Mouse (Mus musculus) CH12.LX (cell line): Measurements from ENCODE around the gene Kidins220. TPM values are rescaled to one million over a fixed set of nuclear protein-coding genes. Genes with fewer than 3 reads are reported as not detected.

Experiments
- DNase-seq: peaks from one replicate; pipeline ENCODE4 v3.0.0-alpha.2; 2013; ENCODE audit errors: extremely low read depth
- H3K27ac ChIP-seq: 2 replicates; pipeline ENCODE4 v1.5.1; 2012; ENCODE audit warnings: low read depth, mild to moderate bottlenecking, control low read depth, moderate library complexity; ENCODE audit not compliant: insufficient read depth
- H3K27me3 ChIP-seq: replicated peaks from 2 replicates; pipeline ENCODE3; 2012; ENCODE audit warnings: inconsistent platforms
- H3K36me3 ChIP-seq, 2 experiments: replicated peaks in 1 of 2; 2 replicates each; pipeline versions ENCODE3 to v1.6.1; 2012; ENCODE audit warnings: inconsistent platforms in 1 of 2, low read length in 1 of 2, mild to moderate bottlenecking in 1 of 2, mixed read lengths in 1 of 2, moderate library complexity in 1 of 2; ENCODE audit not compliant: control insufficient read depth in 1 of 2, insufficient read depth in 1 of 2
- H3K4me1 ChIP-seq, 2 experiments: 2 replicates each; pipeline ENCODE4 v1.6.1; 2012; ENCODE audit warnings: inconsistent platforms in 1 of 2, moderate library complexity in 1 of 2; ENCODE audit not compliant: insufficient read depth in 2 of 2, control insufficient read depth in 1 of 2
- H3K4me2 ChIP-seq: 2 replicates; pipeline ENCODE4 v1.6.1; 2012; ENCODE audit warnings: low read depth, mild to moderate bottlenecking, control low read depth; ENCODE audit not compliant: poor library complexity, insufficient read depth, severe bottlenecking
- H3K4me3 ChIP-seq, 3 experiments: fragments of 150-350 bp in 1 of 3; sonication (generic) in 1 of 3; replicated peaks in 1 of 3; 2 replicates each; pipeline versions ENCODE3 to v1.5.1; 2011 to 2012; ENCODE audit warnings: low read depth in 2 of 3, low read length in 2 of 3, mild to moderate bottlenecking in 2 of 3, moderate library complexity in 2 of 3, control low read depth in 1 of 3, improper control_type of control experiment in 1 of 3, inconsistent platforms in 1 of 3, mixed read lengths in 1 of 3; ENCODE audit not compliant: poor library complexity in 1 of 3
- H3K79me2 ChIP-seq: replicated peaks from 2 replicates; pipeline ENCODE4 v1.6.1; 2012; ENCODE audit warnings: mild to moderate bottlenecking, moderate library complexity; ENCODE audit not compliant: control insufficient read depth, poor library complexity, insufficient read depth, severe bottlenecking; ENCODE audit errors: extremely low read depth
- H3K9ac ChIP-seq: 2 replicates; pipeline ENCODE4 v1.6.1; 2012; ENCODE audit warnings: low read depth, mild to moderate bottlenecking, control low read depth, moderate library complexity; ENCODE audit not compliant: insufficient read depth
- H3K9me3 ChIP-seq: replicated peaks from 2 replicates; pipeline ENCODE3; 2012; ENCODE audit warnings: low read length, inconsistent platforms, mixed read lengths
- GABPA ChIP-seq: IDR thresholded peaks from 2 replicates; pipeline ENCODE4 v1.6.1; 2012; ENCODE audit warnings: low read depth, low read length, improper control_type of control experiment, inconsistent platforms; ENCODE audit not compliant: insufficient replicate concordance
- JUN ChIP-seq: IDR thresholded peaks from 2 replicates; pipeline ENCODE4 v1.6.1; 2011; ENCODE audit warnings: low read depth, mild to moderate bottlenecking, low read length, improper control_type of control experiment, moderate library complexity; ENCODE audit not compliant: insufficient read depth
- MAFK ChIP-seq: IDR thresholded peaks from 2 replicates; pipeline ENCODE4 v1.6.1; 2011; ENCODE audit warnings: low read length, improper control_type of control experiment; ENCODE audit not compliant: insufficient replicate concordance
- PAX5 ChIP-seq: IDR thresholded peaks from 2 replicates; pipeline ENCODE4 v1.6.1; 2012; ENCODE audit warnings: low read length, inconsistent platforms, mixed read lengths
- POLR2A ChIP-seq: IDR thresholded peaks from 2 replicates; pipeline ENCODE4 v1.6.1; 2011; ENCODE audit warnings: low read depth, mild to moderate bottlenecking, improper control_type of control experiment, low read length
- RAD21 ChIP-seq: IDR thresholded peaks from 2 replicates; pipeline ENCODE4 v1.6.1; 2011; ENCODE audit warnings: low read depth, mild to moderate bottlenecking, low read length, improper control_type of control experiment, moderate library complexity
- ZC3H11A ChIP-seq: IDR thresholded peaks from 2 replicates; pipeline ENCODE4 v1.6.1; 2012; ENCODE audit warnings: low read depth, mild to moderate bottlenecking, inconsistent platforms, low read length, improper control_type of control experiment
- dilution Hi-C: fragments of 300-500 bp; cut with MboI; formaldehyde crosslinking; loops from 2 replicates; pipeline ENCODE4 v1.14.3; 2020; ENCODE audit warnings: low sequenced_read_pairs; ENCODE audit not compliant: extremely low pct_unique_long_range_greater_than_20kb, extremely low pct_ligation_motif_present
- in situ Hi-C: fragments of 300-500 bp; cut with MboI; formaldehyde crosslinking; loops from 3 replicates; pipeline ENCODE4 v1.14.3; 2019; ENCODE audit warnings: low sequenced_read_pairs, low pct_ligation_motif_present, low pct_unique_long_range_greater_than_20kb, mixed read lengths
- polyA plus RNA-seq: library from polyadenylated mRNA; unstranded; fragments of >175 nt; gene quantifications from 2 replicates; pipeline ENCODE4 v1.2.1, GENCODE M21; 2012; ENCODE audit warnings: low read depth; ENCODE audit not compliant: insufficient read length
- total RNA-seq, 2 experiments: library from RNA; depleted of rRNA; stranded (reverse); fragments of 300-350 nt in 1 of 2; fragments of >200 nt in 1 of 2; gene quantifications; 2 replicates each; pipeline ENCODE4 v1.2.3; 2012 to 2014

Gene Kidins220
- total and polyA plus RNA-seq, 3 experiments = 32.4 to 47.8 (median 39.4) TPM

GRCm38 (mm10) chr12:24925276-24925675 lies 49.4 kb upstream of the Kidins220 start:
- Histone ChIP-seq H3K27ac (no peak overlapping the region), H3K4me3 (no peak overlapping the region), H3K4me1 (peaks cover 6% of the 10 kb centered on the region in 2 experiments; a peak in 1 of 4 replicates), H3K36me3 (no peaks in the 10 kb centered on the region), H3K9ac (no peak overlapping the region), H3K79me2 (no peaks in the 10 kb centered on the region), H3K9me3 (no peaks in the 10 kb centered on the region), H3K27me3 (no peaks in the 10 kb centered on the region), H3K4me2 (no peak overlapping the region)
- dilution Hi-C loops (no loop called here), in situ Hi-C loops (no loop called here)
- no peak for TF ChIP-seq POLR2A
- DNase-seq = no peak

GRCm38 (mm10) chr12:24925684-24926083 lies 49.0 kb upstream of the Kidins220 start:
- dilution Hi-C loops = no loop called here
- no peak for DNase-seq
- Histone ChIP-seq H3K27me3 (no peaks in the 10 kb centered on the region), H3K27ac (no peak overlapping the region), H3K79me2 (no peaks in the 10 kb centered on the region)
- TF ChIP-seq JUN (no peak), MAFK (no peak), POLR2A (no peak)
- TF ChIP-seq, all 38 proteins: peak for 0
- Histone ChIP-seq H3K9ac (no peak overlapping the region), H3K4me2 (no peak overlapping the region), H3K36me3 (no peaks in the 10 kb centered on the region), H3K9me3 (no peaks in the 10 kb centered on the region), H3K4me1 (peaks cover 6% of the 10 kb centered on the region in 2 experiments; a peak in 1 of 4 replicates), H3K4me3 (no peak overlapping the region)
- in situ Hi-C loops = no loop called here

GRCm38 (mm10) chr12:24928051-24928748 lies 46.5 kb upstream of the Kidins220 start:
- Histone ChIP-seq H3K79me2 (no peaks in the 10 kb centered on the region), H3K9ac (no peak overlapping the region), H3K4me3 (no peak overlapping the region), H3K36me3 (no peaks in the 10 kb centered on the region), H3K27me3 (no peaks in the 10 kb centered on the region), H3K4me1 (peaks cover 6% of the 10 kb centered on the region in 2 experiments; a peak in 1 of 4 replicates), H3K9me3 (no peaks in the 10 kb centered on the region), H3K27ac (no peak overlapping the region), H3K4me2 (no peak overlapping the region)
- DNase-seq = no peak
- no peak for TF ChIP-seq GABPA
- no peak for TF ChIP-seq ZC3H11A
- TF ChIP-seq PAX5 = no peak
- no peak for TF ChIP-seq RAD21
- in situ Hi-C loops = no loop called here
- dilution Hi-C loops = no loop called here
